Mouse (Mus musculus): ENCODE results near the gene Abhd18. TPM values are rescaled to one million over a fixed set of nuclear protein-coding genes. Genes with fewer than 3 reads are reported as not detected.
"Not testable (repeated sequence)": the region's sequence is repeated elsewhere in the genome, so short reads cannot be mapped to it uniquely, and the experiment has no call there.

The Abhd18 gene
- 14.0 and 22.0 TPM in 2 replicates for polyA plus RNA-seq (2014; fragmentation: Nextera tagmentation; extraction: Ambion mirVana)

DNA sequence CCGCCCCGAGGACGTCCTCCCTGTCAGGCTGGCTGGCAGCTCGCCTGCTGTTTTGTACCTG is at the start of gene Abhd18:
Gene Abhd18 (plus strand): TSS at position 14 of the 61 bp plus-strand sequence.
- not testable (repeated sequence) for H3K36me3 ChIP-seq (ENCODE audit: control insufficient read depth, insufficient read depth, low read length); H3K27me3 ChIP-seq (ENCODE audit: control insufficient read depth, insufficient read depth, low read length); H3K9me3 ChIP-seq (ENCODE audit: control insufficient read depth, low read length); ATAC-seq (ENCODE audit: low read depth); H3K4me1 ChIP-seq (ENCODE audit: control insufficient read depth, insufficient read depth, low read length)
- peak within 1 kb of the TSS; percentile 76 for H3K27ac ChIP-seq (ENCODE audit: low read depth, low read length)
- H3K4me2 ChIP-seq (ENCODE audit: low read depth, low read length), result peak within 1 kb of the TSS; percentile 57
- WGBS, result 0% methylated on average over 3 of the region's 4 CpGs
- H3K4me3 ChIP-seq (ENCODE audit: low read depth, low read length), result peak within 1 kb of the TSS; percentile 42
- peak within 1 kb of the TSS; percentile 60 for H3K9ac ChIP-seq (replicated peaks; ENCODE audit: low read depth, low read length)

DNA sequence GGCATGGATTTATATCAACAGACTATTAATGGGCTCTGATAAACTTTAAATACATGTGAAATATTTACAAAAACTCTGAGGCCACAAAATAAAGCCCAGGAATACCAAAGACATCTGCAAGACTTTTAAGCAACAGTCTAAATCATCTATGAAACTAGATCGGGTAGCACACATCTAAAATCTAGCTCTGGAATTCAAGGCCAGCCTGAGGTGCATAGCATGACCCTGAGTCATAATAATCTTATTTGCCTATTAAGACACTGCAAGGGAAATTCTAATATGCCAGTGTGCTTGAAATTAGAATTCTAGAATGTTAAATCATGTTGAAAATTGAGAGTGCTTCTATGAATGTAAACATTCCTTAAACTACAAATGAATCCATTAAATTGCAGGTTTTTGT is 48.7 kb upstream of the Abhd18 start:
- Histone ChIP-seq H3K9ac (replicated peaks; ENCODE audit: low read depth, low read length) (no peak overlapping the region), H3K27me3 (ENCODE audit: control insufficient read depth, insufficient read depth, low read length) (no peaks in the 10 kb centered on the region), H3K9me3 (ENCODE audit: control insufficient read depth, low read length) (no peaks in the 10 kb centered on the region), H3K36me3 (ENCODE audit: control insufficient read depth, insufficient read depth, low read length) (no peaks in the 10 kb centered on the region), H3K4me3 (ENCODE audit: low read depth, low read length) (no peak overlapping the region), H3K4me1 (ENCODE audit: control insufficient read depth, insufficient read depth, low read length) (no peaks in the 10 kb centered on the region; the same call in 1 of the 2 replicates), H3K27ac (ENCODE audit: low read depth, low read length) (no peak overlapping the region), H3K4me2 (ENCODE audit: low read depth, low read length) (no peak overlapping the region)
- 88% methylated on average over 1 of the region's 1 CpGs for WGBS
- no peak for ATAC-seq (ENCODE audit: low read depth)

DNA sequence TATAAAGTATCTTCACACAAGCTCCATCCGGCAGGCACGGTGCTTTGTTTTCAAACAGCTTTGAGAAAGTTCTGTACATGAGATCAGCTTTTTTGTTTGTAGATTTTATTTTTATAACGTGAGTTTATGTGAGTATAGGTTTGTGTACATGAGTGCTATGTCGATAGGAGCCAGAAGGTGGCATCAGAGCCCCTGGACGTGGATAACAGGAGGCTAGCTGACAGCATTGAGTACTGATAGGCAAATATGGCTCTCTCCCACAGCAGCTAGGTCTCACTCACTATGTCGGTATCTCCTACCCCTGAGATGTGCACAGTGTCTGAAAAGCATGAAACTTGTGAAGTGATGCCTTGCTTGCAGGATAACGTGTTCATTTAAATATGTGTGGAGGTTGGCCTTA is 48.3 kb upstream of the Abhd18 start:
- no peak overlapping the region for H3K4me3 ChIP-seq (ENCODE audit: low read depth, low read length)
- H3K27me3 ChIP-seq (ENCODE audit: control insufficient read depth, insufficient read depth, low read length), result no peaks in the 10 kb centered on the region
- H3K4me2 ChIP-seq (ENCODE audit: low read depth, low read length), result no peak overlapping the region
- no peaks in the 10 kb centered on the region; the same call in 1 of the 2 replicates for H3K4me1 ChIP-seq (ENCODE audit: control insufficient read depth, insufficient read depth, low read length)
- 37% methylated on average over 7 of the region's 7 CpGs for WGBS
- no peak; the same call in 1 of the 2 replicates for ATAC-seq (ENCODE audit: low read depth)
- H3K36me3 ChIP-seq (ENCODE audit: control insufficient read depth, insufficient read depth, low read length), result no peaks in the 10 kb centered on the region
- no peak overlapping the region for H3K9ac ChIP-seq (replicated peaks; ENCODE audit: low read depth, low read length)
- no peaks in the 10 kb centered on the region for H3K9me3 ChIP-seq (ENCODE audit: control insufficient read depth, low read length)
- H3K27ac ChIP-seq (ENCODE audit: low read depth, low read length), result no peak overlapping the region

DNA sequence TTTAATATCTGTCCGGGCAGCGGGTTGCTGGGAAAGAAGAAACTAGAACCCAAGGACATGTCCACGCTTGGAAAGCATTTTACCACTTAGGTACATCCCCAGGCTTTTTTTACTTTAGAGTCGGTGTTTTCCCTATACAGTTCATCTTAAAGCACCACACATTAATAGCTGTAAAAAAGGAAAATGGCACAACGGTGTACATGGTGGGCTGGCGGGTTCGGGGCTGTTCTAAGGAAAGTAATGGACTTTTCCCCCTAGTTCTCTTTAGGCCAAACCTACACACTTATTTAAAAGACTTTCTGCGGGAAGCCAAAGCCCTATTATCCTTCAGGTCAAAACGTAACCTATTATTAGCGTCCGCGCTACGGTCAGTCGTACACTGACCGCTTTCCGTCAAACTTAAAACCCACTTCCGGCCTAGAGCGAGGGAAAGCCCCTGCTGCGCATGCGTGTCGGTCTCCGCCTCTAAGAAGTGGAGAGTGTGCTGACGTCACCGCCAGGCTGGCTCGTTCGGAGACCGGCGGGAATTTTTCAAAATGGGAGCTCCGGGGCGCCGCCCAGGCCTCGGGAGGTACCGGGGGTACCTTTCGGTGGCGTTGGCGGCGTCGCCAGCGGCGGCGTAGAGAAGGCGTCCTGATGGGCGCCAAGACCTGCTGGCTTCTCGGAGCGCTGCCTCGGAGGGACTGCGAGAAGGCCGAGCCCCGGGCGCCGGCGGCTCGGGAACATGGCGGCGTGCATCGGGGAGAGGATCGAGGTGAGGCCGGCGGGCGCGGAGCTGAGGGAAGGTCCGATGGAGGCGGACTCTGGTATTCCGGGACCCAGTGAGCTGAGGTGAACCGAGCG is 47.0 kb upstream of the Abhd18 start, which contains the start of gene Plk4:
Gene Plk4 (plus strand): TSS at position 490 of the 843 bp plus-strand sequence.
- peak; percentile 97 for ATAC-seq (ENCODE audit: low read depth)
- peak within 1 kb of the TSS; percentile 94 for H3K4me2 ChIP-seq (ENCODE audit: low read depth, low read length)

DNA sequence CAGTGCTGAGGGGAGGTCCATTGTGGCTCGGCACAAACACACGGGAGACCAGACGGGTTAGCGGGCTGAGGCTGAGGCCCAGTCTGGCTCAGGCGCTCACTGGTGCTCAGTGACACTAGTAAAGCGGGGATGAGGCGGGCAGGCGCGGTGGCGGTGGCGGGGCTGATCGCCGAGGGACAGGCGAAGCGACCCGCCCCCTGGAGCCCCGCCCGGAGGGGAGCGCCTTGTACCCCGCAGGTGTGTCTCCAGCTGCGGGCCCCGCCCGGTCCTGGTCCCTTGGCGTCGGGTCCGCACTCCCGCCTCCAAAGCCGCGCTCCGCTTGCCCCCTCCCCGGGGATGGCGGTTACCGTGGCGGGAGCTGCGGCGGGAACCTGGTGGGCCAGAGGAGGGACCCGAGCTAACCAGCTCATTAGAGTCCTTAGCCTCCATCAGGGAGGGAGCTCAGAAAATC is 46.4 kb upstream of the Abhd18 start:
- ATAC-seq (ENCODE audit: low read depth), result peak; percentile 84
- H3K4me1 ChIP-seq (ENCODE audit: control insufficient read depth, insufficient read depth, low read length), result no peaks in the 10 kb centered on the region; the same call in 1 of the 2 replicates
- no peaks in the 10 kb centered on the region for H3K36me3 ChIP-seq (ENCODE audit: control insufficient read depth, insufficient read depth, low read length)
- H3K27ac ChIP-seq (ENCODE audit: low read depth, low read length), result no peak overlapping the region
- peak overlapping the region; percentile 86 for H3K4me3 ChIP-seq (ENCODE audit: low read depth, low read length)
- 0% methylated on average over 35 of the region's 37 CpGs for WGBS
- no peaks in the 10 kb centered on the region for H3K27me3 ChIP-seq (ENCODE audit: control insufficient read depth, insufficient read depth, low read length)
- H3K9me3 ChIP-seq (ENCODE audit: control insufficient read depth, low read length), result no peaks in the 10 kb centered on the region
- peak overlapping the region; percentile 58 for H3K9ac ChIP-seq (replicated peaks; ENCODE audit: low read depth, low read length)
- peak overlapping the region; percentile 94 for H3K4me2 ChIP-seq (ENCODE audit: low read depth, low read length)

More for the DNA sequence above, 47.0 kb upstream of the Abhd18 start, which contains the start of gene Plk4:
- Histone ChIP-seq H3K27me3 (ENCODE audit: control insufficient read depth, insufficient read depth, low read length) (no peaks in the 10 kb centered on the region), H3K9me3 (ENCODE audit: control insufficient read depth, low read length) (no peaks in the 10 kb centered on the region), H3K4me1 (ENCODE audit: control insufficient read depth, insufficient read depth, low read length) (no peaks in the 10 kb centered on the region; the same call in 1 of the 2 replicates), H3K27ac (ENCODE audit: low read depth, low read length) (no peak within 1 kb of the TSS; the same call in 1 of the 2 replicates), H3K36me3 (ENCODE audit: control insufficient read depth, insufficient read depth, low read length) (no peaks in the 10 kb centered on the region), H3K4me3 (ENCODE audit: low read depth, low read length) (peak within 1 kb of the TSS; percentile 86), H3K9ac (replicated peaks; ENCODE audit: low read depth, low read length) (peak within 1 kb of the TSS; percentile 58)
- 3% methylated on average over 66 of the region's 66 CpGs for WGBS

DNA sequence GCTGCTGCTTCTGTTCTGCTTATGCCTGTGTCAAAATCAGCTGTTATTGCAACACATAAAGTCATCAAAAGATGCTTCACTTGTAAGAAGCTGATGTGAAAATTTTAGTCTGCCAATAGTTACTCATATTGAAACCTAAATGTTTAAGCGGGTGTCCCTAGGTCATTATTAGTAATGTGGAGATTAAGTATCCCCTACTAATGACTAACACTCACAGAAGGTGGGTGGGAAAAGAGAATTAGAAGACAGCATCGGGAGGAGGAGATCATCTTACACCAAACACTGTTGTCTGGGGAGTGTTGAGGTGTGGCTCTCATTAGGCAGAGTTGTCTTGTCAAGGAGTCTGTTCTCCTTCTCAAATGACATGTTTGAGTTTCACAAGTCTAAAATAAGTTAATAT is 39.9 kb upstream of the Abhd18 start:
- no peak overlapping the region for H3K9ac ChIP-seq (replicated peaks; ENCODE audit: low read depth, low read length)
- peaks cover 14% of the 10 kb centered on the region; the same call in 1 of the 2 replicates for H3K36me3 ChIP-seq (ENCODE audit: control insufficient read depth, insufficient read depth, low read length)
- H3K4me1 ChIP-seq (ENCODE audit: control insufficient read depth, insufficient read depth, low read length), result no peaks in the 10 kb centered on the region
- H3K27me3 ChIP-seq (ENCODE audit: control insufficient read depth, insufficient read depth, low read length), result no peaks in the 10 kb centered on the region
- ATAC-seq (ENCODE audit: low read depth), result no peak
- H3K4me2 ChIP-seq (ENCODE audit: low read depth, low read length), result no peak overlapping the region
- H3K4me3 ChIP-seq (ENCODE audit: low read depth, low read length), result no peak overlapping the region
- no peak overlapping the region for H3K27ac ChIP-seq (ENCODE audit: low read depth, low read length)
- WGBS, result 81% methylated on average over 2 of the region's 2 CpGs
- no peaks in the 10 kb centered on the region for H3K9me3 ChIP-seq (ENCODE audit: control insufficient read depth, low read length)

DNA sequence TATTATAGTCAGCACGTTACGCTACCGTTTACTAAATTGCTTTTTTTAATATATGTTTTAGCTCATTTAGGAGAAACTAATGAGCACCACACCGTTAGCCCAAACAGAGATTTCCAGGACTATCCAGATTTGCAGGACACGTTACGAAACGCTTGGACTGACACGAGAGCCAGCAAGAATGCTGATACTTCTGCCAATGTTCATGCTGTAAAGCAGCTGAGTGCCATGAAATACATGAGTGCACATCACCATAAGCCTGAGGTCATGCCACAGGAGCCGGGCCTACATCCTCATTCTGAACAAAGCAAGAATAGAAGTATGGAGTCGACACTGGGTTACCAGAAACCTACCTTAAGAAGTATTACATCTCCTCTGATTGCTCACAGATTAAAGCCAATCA is 38.1 kb upstream of the Abhd18 start:
- Histone ChIP-seq H3K9ac (replicated peaks; ENCODE audit: low read depth, low read length) (no peak overlapping the region), H3K27me3 (ENCODE audit: control insufficient read depth, insufficient read depth, low read length) (no peaks in the 10 kb centered on the region), H3K9me3 (ENCODE audit: control insufficient read depth, low read length) (no peaks in the 10 kb centered on the region), H3K4me1 (ENCODE audit: control insufficient read depth, insufficient read depth, low read length) (no peaks in the 10 kb centered on the region), H3K36me3 (ENCODE audit: control insufficient read depth, insufficient read depth, low read length) (peaks cover 22% of the 10 kb centered on the region; the same call in 1 of the 2 replicates), H3K4me2 (ENCODE audit: low read depth, low read length) (no peak overlapping the region), H3K27ac (ENCODE audit: low read depth, low read length) (no peak overlapping the region), H3K4me3 (ENCODE audit: low read depth, low read length) (no peak overlapping the region)
- 86% methylated on average over 10 of the region's 10 CpGs for WGBS
- ATAC-seq (ENCODE audit: low read depth), result no peak

DNA sequence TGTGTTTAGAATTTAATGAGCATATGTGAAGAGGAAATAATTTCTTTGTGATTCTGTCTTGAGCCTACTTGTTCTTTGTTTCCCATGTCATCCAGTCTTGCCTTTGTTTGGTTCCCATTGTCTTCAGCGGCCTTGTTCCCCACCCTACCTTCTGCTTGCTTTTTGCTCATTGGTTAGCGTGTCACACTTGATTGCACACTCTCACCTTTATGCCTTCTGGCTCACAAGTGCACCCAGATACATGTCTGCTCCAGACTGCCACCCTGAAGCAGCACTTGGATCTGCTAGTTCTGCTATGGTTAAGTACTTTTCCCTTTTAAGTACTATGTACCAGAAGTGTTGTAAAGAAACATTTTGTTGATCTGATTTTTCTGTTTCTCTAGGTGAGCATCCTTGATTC is 36.9 kb upstream of the Abhd18 start:
- no peak overlapping the region for H3K4me3 ChIP-seq (ENCODE audit: low read depth, low read length)
- H3K27me3 ChIP-seq (ENCODE audit: control insufficient read depth, insufficient read depth, low read length), result no peaks in the 10 kb centered on the region
- no peaks in the 10 kb centered on the region for H3K4me1 ChIP-seq (ENCODE audit: control insufficient read depth, insufficient read depth, low read length)
- peaks cover 22% of the 10 kb centered on the region; the same call in 1 of the 2 replicates for H3K36me3 ChIP-seq (ENCODE audit: control insufficient read depth, insufficient read depth, low read length)
- no peaks in the 10 kb centered on the region for H3K9me3 ChIP-seq (ENCODE audit: control insufficient read depth, low read length)
- 61% methylated on average over 2 of the region's 2 CpGs for WGBS
- H3K9ac ChIP-seq (replicated peaks; ENCODE audit: low read depth, low read length), result no peak overlapping the region
- ATAC-seq (ENCODE audit: low read depth), result no peak
- no peak overlapping the region for H3K4me2 ChIP-seq (ENCODE audit: low read depth, low read length)
- H3K27ac ChIP-seq (ENCODE audit: low read depth, low read length), result no peak overlapping the region

DNA sequence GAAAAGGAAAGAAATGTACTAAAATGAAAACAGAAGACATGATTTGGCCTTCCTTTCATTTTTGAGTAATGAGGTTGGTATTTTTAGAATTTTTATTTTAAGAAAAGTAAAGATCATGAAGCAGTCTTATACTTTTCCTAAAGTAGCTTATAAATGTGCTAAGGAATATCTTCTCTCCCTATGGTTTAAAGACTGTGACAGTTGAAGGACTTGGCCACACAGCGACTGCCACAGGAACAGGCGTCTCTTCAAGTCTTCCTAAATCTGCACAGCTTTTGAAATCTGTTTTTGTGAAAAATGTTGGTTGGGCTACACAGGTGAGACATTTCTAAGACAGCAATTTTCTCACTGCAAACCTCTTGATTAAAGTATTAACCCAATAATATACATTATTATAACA is 33.5 kb upstream of the Abhd18 start:
- no peak overlapping the region for H3K9ac ChIP-seq (replicated peaks; ENCODE audit: low read depth, low read length)
- ATAC-seq (ENCODE audit: low read depth), result no peak
- H3K4me1 ChIP-seq (ENCODE audit: control insufficient read depth, insufficient read depth, low read length), result no peaks in the 10 kb centered on the region
- H3K27ac ChIP-seq (ENCODE audit: low read depth, low read length), result no peak overlapping the region
- no peaks in the 10 kb centered on the region for H3K9me3 ChIP-seq (ENCODE audit: control insufficient read depth, low read length)
- no peak overlapping the region for H3K4me3 ChIP-seq (ENCODE audit: low read depth, low read length)
- 95% methylated on average over 2 of the region's 2 CpGs for WGBS
- H3K27me3 ChIP-seq (ENCODE audit: control insufficient read depth, insufficient read depth, low read length), result no peaks in the 10 kb centered on the region
- H3K36me3 ChIP-seq (ENCODE audit: control insufficient read depth, insufficient read depth, low read length), result peaks cover 22% of the 10 kb centered on the region; the same call in 1 of the 2 replicates
- no peak overlapping the region for H3K4me2 ChIP-seq (ENCODE audit: low read depth, low read length)
